Mouse (Mus musculus) lung, postnatal 14 days (tissue): Measurements from ENCODE around the gene Poc1b.

Experiments used
- DNase-seq: peaks from one replicate; pipeline ENCODE4 v3.0.0; 2021

Gene Poc1b

GRCm38 (mm10) chr10:99115471-99116236 is 8.8 kb downstream of the Poc1b start:
- DNase-seq, result no peak

GRCm38 (mm10) chr10:99116237-99116632 is 9.4 kb downstream of the Poc1b start:
- DNase-seq, result no peak

GRCm38 (mm10) chr10:99116650-99117615 is 10.1 kb downstream of the Poc1b start:
- no peak for DNase-seq

GRCm38 (mm10) chr10:99117876-99118275 is 11.0 kb downstream of the Poc1b start:
- no peak for DNase-seq

GRCm38 (mm10) chr10:99118697-99119096 is 11.9 kb downstream of the Poc1b start:
- DNase-seq, result no peak

GRCm38 (mm10) chr10:99119471-99119870 is 12.6 kb downstream of the Poc1b start:
- DNase-seq, result no peak

GRCm38 (mm10) chr10:99126225-99126624 is 19.4 kb downstream of the Poc1b start, which contains the start of gene Phxr2:
Gene Phxr2 (minus strand): TSS chr10:99126325.
- no peak for DNase-seq

GRCm38 (mm10) chr10:99126954-99127353 is 20.1 kb downstream of the Poc1b start:
- no peak for DNase-seq

GRCm38 (mm10) chr10:99127691-99128261 is 20.9 kb downstream of the Poc1b start:
- no peak for DNase-seq

GRCm38 (mm10) chr10:99130611-99131010 is 23.8 kb downstream of the Poc1b start:
- DNase-seq, result peak; percentile 28

GRCm38 (mm10) chr10:99131298-99131697 is 24.5 kb downstream of the Poc1b start:
- DNase-seq, result no peak

GRCm38 (mm10) chr10:99132189-99132588 is 25.4 kb downstream of the Poc1b start:
- peak; percentile 54 for DNase-seq

GRCm38 (mm10) chr10:99132595-99133272 is 25.9 kb downstream of the Poc1b start:
- DNase-seq, result no peak

- no peak for DNase-seq
Measured at GRCm38 (mm10) chr10:99133321-99133875, 26.6 kb downstream of the Poc1b start.

- peak; percentile 36 for DNase-seq
Measured at GRCm38 (mm10) chr10:99136337-99136736, 29.5 kb downstream of the Poc1b start.

GRCm38 (mm10) chr10:99145611-99146010 is 38.8 kb downstream of the Poc1b start:
- DNase-seq, result no peak

- no peak for DNase-seq
Measured at GRCm38 (mm10) chr10:99146596-99146995, 39.8 kb downstream of the Poc1b start.

- DNase-seq, result no peak
Measured at GRCm38 (mm10) chr10:99150016-99150415, 43.2 kb downstream of the Poc1b start.

- DNase-seq, result no peak
Measured at GRCm38 (mm10) chr10:99151580-99151979, 44.7 kb downstream of the Poc1b start.

GRCm38 (mm10) chr10:99152063-99152462 is 45.2 kb downstream of the Poc1b start:
- peak; percentile 74 for DNase-seq

GRCm38 (mm10) chr10:99154635-99155034 is 47.8 kb downstream of the Poc1b start:
- DNase-seq, result no peak

GRCm38 (mm10) chr10:99156808-99157207 is 50.0 kb downstream of the Poc1b start:
- DNase-seq, result no peak
